Mouse (Mus musculus) adrenal gland, postnatal 25 days (tissue): ENCODE results near the gene Lrp8. TPM values are rescaled to one million over a fixed set of nuclear protein-coding genes. Genes with fewer than 3 reads are reported as not detected.

Source experiments
- DNase-seq: peaks from one replicate; pipeline ENCODE4 v3.0.0; 2021; ENCODE audit warnings: mixed read lengths
- total RNA-seq: library from RNA; stranded (reverse); gene quantifications from 2 replicates; pipeline ENCODE4 v1.2.3, GENCODE M21; 2021

The Lrp8 gene
- total RNA-seq, 1 experiment from 2014 or later, result 10.0 TPM

GRCm38 (mm10) chr4:107846795-107847194 is 44.7 kb downstream of the Lrp8 start:
- no peak for DNase-seq

GRCm38 (mm10) chr4:107848546-107848945 is 46.5 kb downstream of the Lrp8 start:
- no peak for DNase-seq

- no peak for DNase-seq
Measured at GRCm38 (mm10) chr4:107849621-107850020, 47.6 kb downstream of the Lrp8 start.

GRCm38 (mm10) chr4:107850091-107850490 is 48.0 kb downstream of the Lrp8 start:
- DNase-seq, result no peak

- DNase-seq, result no peak
Measured at GRCm38 (mm10) chr4:107853333-107853732, 51.3 kb downstream of the Lrp8 start.

- no peak for DNase-seq
Measured at GRCm38 (mm10) chr4:107853836-107854235, 51.8 kb downstream of the Lrp8 start.

GRCm38 (mm10) chr4:107856958-107857686 is 55.1 kb downstream of the Lrp8 start:
- no peak for DNase-seq

GRCm38 (mm10) chr4:107858995-107859394 is 56.9 kb downstream of the Lrp8 start:
- no peak for DNase-seq

- DNase-seq, result no peak
Measured at GRCm38 (mm10) chr4:107864866-107865265, 62.8 kb downstream of the Lrp8 start.

GRCm38 (mm10) chr4:107879254-107880050 is 77.4 kb downstream of the Lrp8 start, which contains the start of gene Magoh:
Magoh (plus strand) TSS chr4:107879755.
- peak; percentile 96 for DNase-seq

- DNase-seq, result no peak
Measured at GRCm38 (mm10) chr4:107881631-107882030, 79.6 kb downstream of the Lrp8 start.

GRCm38 (mm10) chr4:107886371-107886770 is 84.3 kb downstream of the Lrp8 start:
- no peak for DNase-seq

GRCm38 (mm10) chr4:107889385-107889730 is 87.3 kb downstream of the Lrp8 start:
- DNase-seq, result no peak

- peak; percentile 92 for DNase-seq
Measured at GRCm38 (mm10) chr4:107889731-107890432, 87.8 kb downstream of the Lrp8 start, which contains the start of gene 0610037L13Rik. 0610037L13Rik (plus strand) TSS chr4:107889813.

- DNase-seq, result no peak
Measured at GRCm38 (mm10) chr4:107892663-107893062, 90.6 kb downstream of the Lrp8 start.

- DNase-seq, result no peak
Measured at GRCm38 (mm10) chr4:107899211-107899927, 97.3 kb downstream of the Lrp8 start.

- no peak for DNase-seq
Measured at GRCm38 (mm10) chr4:107900206-107900605, 98.1 kb downstream of the Lrp8 start.

- DNase-seq, result no peak
Measured at GRCm38 (mm10) chr4:107904252-107904651, 102.2 kb downstream of the Lrp8 start.

GRCm38 (mm10) chr4:107906561-107906960 is 104.5 kb downstream of the Lrp8 start:
- no peak for DNase-seq

GRCm38 (mm10) chr4:107910020-107910419 is 108.0 kb downstream of the Lrp8 start:
- no peak for DNase-seq

- peak; percentile 68 for DNase-seq
Measured at GRCm38 (mm10) chr4:107920336-107920735, 118.3 kb downstream of the Lrp8 start.

GRCm38 (mm10) chr4:107921152-107921695 is 119.2 kb downstream of the Lrp8 start:
- peak; percentile 71 for DNase-seq
